Mouse (Mus musculus) liver, embryonic 12.5 days (tissue): ENCODE measurements at regions not wholly inside any gene's neighbourhood (a gene's known extent, or its start where the extent isn't known, plus 50 kb on each side); places are given as distances from the start of the nearest gene placed in this dataset.

Source experiments
- ATAC-seq: fragments of 200-750 bp; cut with Nextera tagmentation; 2 replicates; pipeline ENCODE4 v1.8.0; 2017; ENCODE audit warnings: moderate number of reproducible peaks, mild to moderate bottlenecking, moderate library complexity
- H3K27ac ChIP-seq: fragments of 300-500 bp; sonication (generic); 2 replicates; pipeline ENCODE4 v1.5.1; 2016; ENCODE audit warnings: mild to moderate bottlenecking
- H3K27me3 ChIP-seq: fragments of 300-500 bp; sonication (generic); replicated peaks from 2 replicates; pipeline ENCODE4 v1.6.1; 2016; ENCODE audit warnings: mild to moderate bottlenecking, moderate library complexity
- H3K36me3 ChIP-seq: fragments of 300-500 bp; sonication (generic); 2 replicates; pipeline ENCODE4 v1.6.1; 2016; ENCODE audit warnings: mild to moderate bottlenecking, moderate library complexity
- H3K4me1 ChIP-seq: fragments of 300-500 bp; sonication (generic); 2 replicates; pipeline ENCODE4 v1.6.1; 2016
- H3K4me2 ChIP-seq: fragments of 300-500 bp; sonication (generic); 2 replicates; pipeline ENCODE4 v1.6.1; 2016; ENCODE audit warnings: mild to moderate bottlenecking, moderate library complexity
- H3K4me3 ChIP-seq: fragments of 300-500 bp; sonication (generic); 2 replicates; pipeline ENCODE4 v1.5.1; 2016; ENCODE audit warnings: mild to moderate bottlenecking, moderate library complexity
- H3K9ac ChIP-seq: fragments of 300-500 bp; sonication (generic); 2 replicates; pipeline ENCODE4 v1.6.1; 2016; ENCODE audit warnings: mild to moderate bottlenecking, moderate library complexity
- H3K9me3 ChIP-seq: fragments of 300-500 bp; sonication (generic); replicated peaks from 2 replicates; pipeline ENCODE4 v1.6.1; 2016; ENCODE audit warnings: mild to moderate bottlenecking, moderate library complexity
- WGBS: fragments of 180-500 bp; shearing (Covaris S2); methylation state at CpG from one replicate; pipeline ENCODE4 v1.1.7; 2016; ENCODE audit not compliant: insufficient replicate concordance; 5-methylcytosine and 5-hydroxymethylcytosine counted together

- WGBS: 63% methylated on average over 14 of the region's 14 CpGs
- ATAC-seq: no peak
- Histone ChIP-seq H3K27ac (no peak overlapping the region), H3K4me2 (no peak overlapping the region), H3K27me3 (no peaks in the 10 kb centered on the region), H3K4me1 (no peaks in the 10 kb centered on the region), H3K9ac (no peak overlapping the region), H3K36me3 (no peaks in the 10 kb centered on the region), H3K9me3 (no peaks in the 10 kb centered on the region), H3K4me3 (no peak overlapping the region)
These were observed 247.3 kb downstream of the Tshz3 start for GRCm38 (mm10) chr7:36945024-36945815.

- ATAC-seq: no peak
- H3K9me3 ChIP-seq: no peaks in the 10 kb centered on the region
- H3K27me3 ChIP-seq: no peaks in the 10 kb centered on the region
- no peak overlapping the region for H3K27ac ChIP-seq
- H3K9ac ChIP-seq: no peak overlapping the region
- no peaks in the 10 kb centered on the region for H3K36me3 ChIP-seq
- WGBS: 64% methylated on average over 10 of the region's 10 CpGs
- no peak overlapping the region for H3K4me3 ChIP-seq
- H3K4me1 ChIP-seq: no peaks in the 10 kb centered on the region
- no peak overlapping the region for H3K4me2 ChIP-seq
These were observed 251.6 kb downstream of the Tshz3 start for GRCm38 (mm10) chr7:36949511-36949910.

- Histone ChIP-seq H3K36me3 (no peaks in the 10 kb centered on the region), H3K4me2 (no peak overlapping the region), H3K9ac (no peak overlapping the region), H3K27ac (no peak overlapping the region), H3K27me3 (no peaks in the 10 kb centered on the region), H3K4me1 (no peaks in the 10 kb centered on the region), H3K4me3 (no peak overlapping the region), H3K9me3 (no peaks in the 10 kb centered on the region; the same call in 1 of the 2 replicates)
- ATAC-seq: no peak
- 55% methylated on average over 3 of the region's 3 CpGs for WGBS
These were observed 257.5 kb downstream of the Tshz3 start for GRCm38 (mm10) chr7:36955376-36955775.

- 56% methylated on average over 8 of the region's 8 CpGs for WGBS
- Histone ChIP-seq H3K36me3 (no peaks in the 10 kb centered on the region), H3K4me3 (no peak overlapping the region), H3K9me3 (peaks cover 7% of the 10 kb centered on the region; the same call in 1 of the 2 replicates), H3K27ac (no peak overlapping the region), H3K27me3 (no peaks in the 10 kb centered on the region), H3K4me2 (no peak overlapping the region), H3K4me1 (no peaks in the 10 kb centered on the region), H3K9ac (no peak overlapping the region)
- ATAC-seq: no peak
These were observed 260.3 kb downstream of the Tshz3 start for GRCm38 (mm10) chr7:36958255-36958654.

GRCm38 (mm10) chr7:36971772-36972171 is 273.9 kb downstream of the Tshz3 start:
- Histone ChIP-seq H3K27me3 (no peaks in the 10 kb centered on the region), H3K4me2 (no peak overlapping the region), H3K9ac (no peak overlapping the region), H3K36me3 (no peaks in the 10 kb centered on the region), H3K27ac (no peak overlapping the region), H3K4me1 (no peaks in the 10 kb centered on the region), H3K9me3 (no peaks in the 10 kb centered on the region), H3K4me3 (no peak overlapping the region)
- 69% methylated on average over 7 of the region's 7 CpGs for WGBS
- no peak for ATAC-seq

- Histone ChIP-seq H3K4me3 (no peak overlapping the region), H3K4me1 (no peaks in the 10 kb centered on the region), H3K36me3 (no peaks in the 10 kb centered on the region), H3K4me2 (no peak overlapping the region), H3K9me3 (no peaks in the 10 kb centered on the region), H3K27ac (no peak overlapping the region), H3K27me3 (no peaks in the 10 kb centered on the region), H3K9ac (no peak overlapping the region)
- ATAC-seq: no peak
- 53% methylated on average over 10 of the region's 10 CpGs for WGBS
These were observed 275.9 kb downstream of the Tshz3 start for GRCm38 (mm10) chr7:36973654-36974320.

- H3K36me3 ChIP-seq: no peaks in the 10 kb centered on the region
- no peaks in the 10 kb centered on the region for H3K9me3 ChIP-seq
- 23% methylated on average over 4 of the region's 4 CpGs for WGBS
- no peak overlapping the region for H3K9ac ChIP-seq
- H3K4me1 ChIP-seq: no peaks in the 10 kb centered on the region
- no peak overlapping the region for H3K27ac ChIP-seq
- H3K4me3 ChIP-seq: no peak overlapping the region
- no peak overlapping the region for H3K4me2 ChIP-seq
- no peaks in the 10 kb centered on the region for H3K27me3 ChIP-seq
- ATAC-seq: no peak
These were observed 276.7 kb downstream of the Tshz3 start for GRCm38 (mm10) chr7:36974573-36974972.

- no peak for ATAC-seq
- WGBS: 15% methylated on average over 5 of the region's 5 CpGs
- H3K36me3 ChIP-seq: no peaks in the 10 kb centered on the region
These were observed 277.6 kb downstream of the Tshz3 start for GRCm38 (mm10) chr7:36975475-36975874.

GRCm38 (mm10) chr7:36977819-36978218 is 279.9 kb downstream of the Tshz3 start:
- no peaks in the 10 kb centered on the region for H3K9me3 ChIP-seq
- no peaks in the 10 kb centered on the region for H3K4me1 ChIP-seq
- no peaks in the 10 kb centered on the region for H3K27me3 ChIP-seq
- no peak overlapping the region for H3K9ac ChIP-seq
- H3K36me3 ChIP-seq: no peaks in the 10 kb centered on the region
- 76% methylated on average over 12 of the region's 12 CpGs for WGBS
- no peak for ATAC-seq
- H3K4me2 ChIP-seq: no peak overlapping the region
- no peak overlapping the region for H3K27ac ChIP-seq
- H3K4me3 ChIP-seq: no peak overlapping the region

More at GRCm38 (mm10) chr7:36975475-36975874, 277.6 kb downstream of the Tshz3 start:
- no peak overlapping the region for H3K27ac ChIP-seq
- H3K4me1 ChIP-seq: no peaks in the 10 kb centered on the region
- no peak overlapping the region for H3K4me2 ChIP-seq
- H3K9me3 ChIP-seq: no peaks in the 10 kb centered on the region
- H3K4me3 ChIP-seq: no peak overlapping the region
- no peak overlapping the region for H3K9ac ChIP-seq
- no peaks in the 10 kb centered on the region for H3K27me3 ChIP-seq

- Histone ChIP-seq H3K27me3 (no peaks in the 10 kb centered on the region), H3K4me2 (no peak overlapping the region), H3K9ac (no peak overlapping the region), H3K36me3 (no peaks in the 10 kb centered on the region), H3K4me3 (no peak overlapping the region), H3K27ac (no peak overlapping the region), H3K4me1 (no peaks in the 10 kb centered on the region), H3K9me3 (peaks cover 4% of the 10 kb centered on the region)
- 51% methylated on average over 1 of the region's 1 CpGs for WGBS
- no peak for ATAC-seq
These were observed 291.5 kb downstream of the Tshz3 start for GRCm38 (mm10) chr7:36989380-36989779.

- ATAC-seq: no peak
- H3K27ac ChIP-seq: no peak overlapping the region
These were observed 306.7 kb downstream of the Tshz3 start for GRCm38 (mm10) chr7:37004601-37005000.

GRCm38 (mm10) chr7:37005701-37006100 is 307.8 kb downstream of the Tshz3 start:
- 80% methylated on average over 2 of the region's 2 CpGs for whole genome bisulfite sequencing
- Histone ChIP-seq H3K9ac (no peak overlapping the region), H3K27ac (no peak overlapping the region), H3K9me3 (no peaks in the 10 kb centered on the region), H3K27me3 (no peaks in the 10 kb centered on the region), H3K4me3 (no peak overlapping the region), H3K36me3 (no peaks in the 10 kb centered on the region), H3K4me1 (no peaks in the 10 kb centered on the region), H3K4me2 (no peak overlapping the region)
- no peak for ATAC-seq

More at GRCm38 (mm10) chr7:37004601-37005000, 306.7 kb downstream of the Tshz3 start:
- Histone ChIP-seq H3K27me3 (no peaks in the 10 kb centered on the region), H3K4me2 (no peak overlapping the region), H3K9ac (no peak overlapping the region), H3K4me1 (no peaks in the 10 kb centered on the region), H3K9me3 (no peaks in the 10 kb centered on the region), H3K4me3 (no peak overlapping the region), H3K36me3 (no peaks in the 10 kb centered on the region)
- WGBS: 79% methylated on average over 5 of the region's 5 CpGs
